ENCODE assay signal across 14 mouse cellular contexts in genomic region chr9:121422402-121422801, GRCm38 (mm10).
A peak's percentile ranks its signal among the peaks of the same experiment; 100 is the strongest.
DNase-seq lines count a peak whose midpoint lies in the region; ATAC-seq and TF ChIP-seq lines count a peak whose summit lies in the region.
"Had no signal": no experiment of that assay in that cellular context is flagged by ENCODE, and none has a peak within 500 bp of the region (broad histone marks: within the 10 kb centered on the region; RNA-seq: fewer than 3 reads in every experiment).

No protein-coding gene starts in this region.

- H3K9ac ChIP-seq in liver, embryonic 12.5 days: no peak overlapping the region; the same call in 1 of the 2 replicates
- H3K9ac ChIP-seq in liver, embryonic 11.5 days (ENCODE audit: low read depth, low read length): no peak overlapping the region
- no peak overlapping the region for H3K9ac ChIP-seq in kidney, embryonic 15.5 days
- H3K9ac ChIP-seq in lung, embryonic 14.5 days: no peak overlapping the region
- H3K9ac ChIP-seq in stomach, embryonic 15.5 days: no peak overlapping the region
- H3K9ac ChIP-seq: embryonic facial prominence, embryonic 13.5 days; forebrain, embryonic 13.5 days; midbrain, embryonic 15.5 days; neural tube, embryonic 12.5 days had no signal

- H3K36me3 ChIP-seq in liver, embryonic 12.5 days: no peaks in the 10 kb centered on the region
- H3K36me3 ChIP-seq in liver, embryonic 11.5 days (ENCODE audit: control insufficient read depth, insufficient read depth, low read length): no peaks in the 10 kb centered on the region
- no peaks in the 10 kb centered on the region for H3K36me3 ChIP-seq in kidney, embryonic 15.5 days
- no peaks in the 10 kb centered on the region for H3K36me3 ChIP-seq in lung, embryonic 14.5 days (ENCODE audit: insufficient read depth)
- H3K36me3 ChIP-seq in stomach, embryonic 15.5 days: no peaks in the 10 kb centered on the region
- H3K36me3 ChIP-seq: embryonic facial prominence, embryonic 13.5 days; midbrain, embryonic 15.5 days; neural tube, embryonic 12.5 days had no signal

- no peak for ATAC-seq in liver, embryonic 12.5 days
- ATAC-seq in liver, embryonic 11.5 days (replicated peaks; ENCODE audit: low FRiP score): no peak
- ATAC-seq in kidney, embryonic 15.5 days (replicated peaks; ENCODE audit: low FRiP score): no peak
- peak; percentile 42; the same call in 1 of the 2 replicates for ATAC-seq in lung, embryonic 14.5 days (ENCODE audit: insufficient read depth)
- 0 out of 2 replicates have a peak, but pooled peaks have one; percentile 52 for ATAC-seq in stomach, embryonic 15.5 days (ENCODE audit: insufficient read depth, low FRiP score, low read depth)
- ATAC-seq: CD4-positive, CD25-positive, alpha-beta regulatory T cell, adult 4 months; forebrain, embryonic 13.5 days; midbrain, embryonic 15.5 days had no signal

- H3K4me3 ChIP-seq in liver, embryonic 12.5 days: no peak overlapping the region
- H3K4me3 ChIP-seq in liver, embryonic 11.5 days (ENCODE audit: low read depth, low read length): no peak overlapping the region
- H3K4me3 ChIP-seq in kidney, embryonic 15.5 days (replicated peaks): no peak overlapping the region
- no peak overlapping the region for H3K4me3 ChIP-seq in lung, embryonic 14.5 days (ENCODE audit: low read depth, low read length)
- no peak overlapping the region for H3K4me3 ChIP-seq in stomach, embryonic 15.5 days (replicated peaks)
- H3K4me3 ChIP-seq: embryonic facial prominence, embryonic 13.5 days; forebrain, embryonic 13.5 days; heart, adult 2 months; midbrain, embryonic 15.5 days; neural tube, embryonic 12.5 days had no signal

- H3K27me3 ChIP-seq in liver, embryonic 12.5 days (replicated peaks): no peaks in the 10 kb centered on the region
- no peaks in the 10 kb centered on the region for H3K27me3 ChIP-seq in liver, embryonic 11.5 days (replicated peaks; ENCODE audit: control insufficient read depth, insufficient read depth, low read length)
- no peaks in the 10 kb centered on the region for H3K27me3 ChIP-seq in kidney, embryonic 15.5 days
- no peaks in the 10 kb centered on the region for H3K27me3 ChIP-seq in lung, embryonic 14.5 days (ENCODE audit: insufficient read depth, low read length)
- H3K27me3 ChIP-seq in stomach, embryonic 15.5 days (replicated peaks): no peaks in the 10 kb centered on the region
- H3K27me3 ChIP-seq: embryonic facial prominence, embryonic 13.5 days; forebrain, embryonic 13.5 days; midbrain, embryonic 15.5 days; neural tube, embryonic 12.5 days had no signal

- peaks cover 62% of the 10 kb centered on the region for H3K4me1 ChIP-seq in liver, embryonic 12.5 days
- peaks cover 31% of the 10 kb centered on the region for H3K4me1 ChIP-seq in liver, embryonic 11.5 days (replicated peaks; ENCODE audit: control insufficient read depth, insufficient read depth, low read length)
- H3K4me1 ChIP-seq in kidney, embryonic 15.5 days: peaks cover 26% of the 10 kb centered on the region
- H3K4me1 ChIP-seq in lung, embryonic 14.5 days (ENCODE audit: insufficient read depth): peaks cover 6% of the 10 kb centered on the region; the same call in 1 of the 2 replicates
- peaks cover 13% of the 10 kb centered on the region for H3K4me1 ChIP-seq in stomach, embryonic 15.5 days
- H3K4me1 ChIP-seq: forebrain, embryonic 13.5 days had no signal

- 79% methylated on average over 5 of the region's 5 CpGs for WGBS in liver, embryonic 12.5 days (ENCODE audit: insufficient replicate concordance)
- 75% methylated on average over 5 of the region's 5 CpGs for whole genome bisulfite sequencing in liver, embryonic 11.5 days
- WGBS in kidney, embryonic 15.5 days: 77% methylated on average over 5 of the region's 5 CpGs
- 54% methylated on average over 5 of the region's 5 CpGs for WGBS in lung, embryonic 14.5 days
- WGBS in stomach, embryonic 15.5 days: 42% methylated on average over 5 of the region's 5 CpGs

- no peaks in the 10 kb centered on the region for H3K9me3 ChIP-seq in liver, embryonic 12.5 days (replicated peaks)
- no peaks in the 10 kb centered on the region for H3K9me3 ChIP-seq in liver, embryonic 11.5 days (ENCODE audit: control insufficient read depth, low read length)
- H3K9me3 ChIP-seq in kidney, embryonic 15.5 days (replicated peaks): no peaks in the 10 kb centered on the region
- no peaks in the 10 kb centered on the region for H3K9me3 ChIP-seq in lung, embryonic 14.5 days (ENCODE audit: low read depth, low read length)
- no peaks in the 10 kb centered on the region for H3K9me3 ChIP-seq in stomach, embryonic 15.5 days
- H3K9me3 ChIP-seq: embryonic facial prominence, embryonic 13.5 days; forebrain, embryonic 13.5 days; midbrain, embryonic 15.5 days; neural tube, embryonic 12.5 days had no signal

- H3K27ac ChIP-seq in liver, embryonic 12.5 days: peak overlapping the region; percentile 46; the same call in 1 of the 2 replicates
- no peak overlapping the region for H3K27ac ChIP-seq in liver, embryonic 11.5 days (ENCODE audit: low read depth, low read length)
- 0 out of 2 replicates have a peak overlapping the region, but pooled peaks have one; percentile 18 for H3K27ac ChIP-seq in kidney, embryonic 15.5 days
- H3K27ac ChIP-seq in lung, embryonic 14.5 days (ENCODE audit: low read depth): no peak overlapping the region
- H3K27ac ChIP-seq in stomach, embryonic 15.5 days: peak overlapping the region; percentile 74; the same call in 1 of the 2 replicates
- H3K27ac ChIP-seq: embryonic facial prominence, embryonic 13.5 days; forebrain, embryonic 13.5 days; heart, adult 2 months; midbrain, embryonic 15.5 days; neural tube, embryonic 12.5 days had no signal

- no peak overlapping the region for H3K4me2 ChIP-seq in liver, embryonic 12.5 days
- no peak overlapping the region for H3K4me2 ChIP-seq in liver, embryonic 11.5 days
- H3K4me2 ChIP-seq in kidney, embryonic 15.5 days: no peak overlapping the region
- H3K4me2 ChIP-seq in lung, embryonic 14.5 days: no peak overlapping the region
- H3K4me2 ChIP-seq in stomach, embryonic 15.5 days: no peak overlapping the region
- H3K4me2 ChIP-seq: embryonic facial prominence, embryonic 13.5 days; forebrain, embryonic 13.5 days; midbrain, embryonic 15.5 days; neural tube, embryonic 12.5 days had no signal

- no peak for TF ChIP-seq CTCF in lung, embryonic 14.5 days (IDR thresholded peaks at IDR 0.05; ENCODE audit: low read depth)

- DNase-seq in liver, embryonic 11.5 days (ENCODE audit: low spot score): no peak
- peak; percentile 45 for DNase-seq in lung, embryonic 14.5 days
- DNase-seq in layer of hippocampus, adult 8-10 months (ENCODE audit: low spot score in 2 of 2): no peak
- DNase-seq in gastrocnemius, postnatal 4 days (ENCODE audit: low spot score in 2 of 2): no peak
- DNase-seq in urinary bladder, adult 2 months (ENCODE audit: low spot score): no peak
- DNase-seq: heart, adult 2 months had no signal

Comparison
In these comparisons a context has a peak if more than half of its experiments do, and no peak if none do; other contexts are left out.
1. H3K27ac ChIP-seq: peak in liver, embryonic 12.5 days (single experiment), kidney, embryonic 15.5 days (single experiment) and stomach, embryonic 15.5 days (single experiment); none in liver, embryonic 11.5 days (single experiment) and lung, embryonic 14.5 days (single experiment).
2. ATAC-seq: peak in lung, embryonic 14.5 days (single experiment) and stomach, embryonic 15.5 days (single experiment); none in liver, embryonic 12.5 days (single experiment), liver, embryonic 11.5 days (single experiment) and kidney, embryonic 15.5 days (single experiment).